Mouse (Mus musculus) limb, embryonic 11.5 days (tissue): ENCODE data around the gene Ndst4. TPM values are rescaled to one million over a fixed set of nuclear protein-coding genes. Genes with fewer than 3 reads are reported as not detected.

ENCODE experiments used
- ATAC-seq: fragments of 200-750 bp; cut with Nextera tagmentation; 2 replicates; pipeline ENCODE4 v1.8.0; 2017; ENCODE audit warnings: low read depth; ENCODE audit not compliant: insufficient number of reproducible peaks, low FRiP score, low TSS enrichment
- DNase-seq: peaks from one replicate; pipeline ENCODE4 v3.0.0-alpha.2; 2015; ENCODE audit warnings: low spot score
- H3K27ac ChIP-seq: fragments of 300-500 bp; sonication (generic); replicated peaks from 2 replicates; pipeline ENCODE4 v1.5.1; 2014; ENCODE audit warnings: low read depth, mild to moderate bottlenecking, low read length
- H3K27me3 ChIP-seq: fragments of 300-500 bp; sonication (generic); 2 replicates; pipeline ENCODE4 v1.6.1; 2014; ENCODE audit warnings: mild to moderate bottlenecking, low read length, mixed read lengths; ENCODE audit not compliant: control insufficient read depth, insufficient read depth
- H3K36me3 ChIP-seq: fragments of 300-500 bp; sonication (generic); 2 replicates; pipeline ENCODE4 v1.6.1; 2014; ENCODE audit warnings: mild to moderate bottlenecking, low read length, moderate library complexity, mixed read lengths; ENCODE audit not compliant: control insufficient read depth, insufficient read depth
- H3K4me1 ChIP-seq: fragments of 300-500 bp; sonication (generic); 2 replicates; pipeline ENCODE4 v1.6.1; 2014; ENCODE audit warnings: low read length, mixed read lengths; ENCODE audit not compliant: control insufficient read depth, insufficient read depth
- H3K4me2 ChIP-seq: fragments of 300-500 bp; sonication (generic); 2 replicates; pipeline ENCODE4 v1.6.1; 2014; ENCODE audit warnings: low read depth, mild to moderate bottlenecking, moderate library complexity; ENCODE audit not compliant: severe bottlenecking
- H3K4me3 ChIP-seq: fragments of 300-500 bp; sonication (generic); 2 replicates; pipeline ENCODE4 v1.5.1; 2014; ENCODE audit warnings: low read depth, low read length
- H3K9ac ChIP-seq: fragments of 300-500 bp; sonication (generic); 2 replicates; pipeline ENCODE4 v1.6.1; 2014; ENCODE audit warnings: mild to moderate bottlenecking, low read length
- H3K9me3 ChIP-seq: fragments of 300-500 bp; sonication (generic); 2 replicates; pipeline ENCODE4 v1.6.1; 2016; ENCODE audit warnings: low read length; ENCODE audit not compliant: control insufficient read depth
- WGBS: fragments of 180-500 bp; shearing (Covaris S2); extraction: QIAGEN DNeasy Blood & Tissue Kit; methylation state at CpG from one replicate; pipeline ENCODE4 v1.1.7; 2014; 5-methylcytosine and 5-hydroxymethylcytosine counted together
- polyA plus RNA-seq: library from polyadenylated mRNA; unstranded; fragments of >200 nt; fragmentation: Nextera tagmentation; extraction: Ambion mirVana; gene quantifications from 2 replicates; pipeline ENCODE4 v1.2.1, GENCODE M21; 2014

Ndst4 gene
- polyA plus RNA-seq, 1 experiment from 2014 or later = 0.47 TPM

DNA sequence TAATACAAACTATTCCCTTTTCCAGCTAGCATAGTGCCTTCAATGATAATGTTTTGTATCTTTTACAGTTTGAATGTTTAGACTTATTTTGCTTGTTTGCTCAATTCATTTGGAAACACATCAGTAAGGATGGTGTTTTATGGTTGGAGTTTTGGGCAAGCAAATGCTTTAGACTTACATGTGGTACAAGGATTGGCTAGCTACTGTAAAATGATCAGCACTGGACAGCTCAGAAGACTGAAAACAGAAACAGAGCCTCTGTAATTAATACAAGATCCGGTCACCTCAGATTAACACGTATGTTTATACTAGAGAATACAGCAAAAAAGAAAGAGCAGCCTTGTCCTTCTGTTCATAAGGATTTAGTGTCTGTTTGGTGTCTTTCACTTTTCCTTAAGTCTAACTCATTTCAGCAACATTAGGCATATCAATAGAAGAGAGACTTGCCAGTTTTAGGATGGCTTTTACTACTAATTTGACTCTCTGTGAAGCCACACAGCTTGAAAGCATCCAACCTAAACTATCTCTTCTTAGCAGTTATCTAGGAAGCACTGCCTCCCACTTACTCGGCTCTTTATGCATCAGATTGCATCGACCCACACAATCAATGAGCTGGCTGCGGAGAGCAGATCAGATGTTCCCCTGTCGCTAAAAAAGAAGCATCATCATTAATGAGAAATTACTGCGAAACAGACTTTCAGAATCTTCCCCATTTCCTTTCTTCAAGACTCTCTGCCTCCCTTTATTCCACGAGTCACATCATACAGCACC, 279.8 kb downstream of the Ndst4 start:
- Histone ChIP-seq H3K9ac (no peak overlapping the region), H3K27ac (no peak overlapping the region), H3K4me3 (no peak overlapping the region), H3K36me3 (no peaks in the 10 kb centered on the region), H3K27me3 (no peaks in the 10 kb centered on the region), H3K4me2 (no peak overlapping the region), H3K9me3 (no peaks in the 10 kb centered on the region), H3K4me1 (no peaks in the 10 kb centered on the region)
- WGBS = 80% methylated on average over 8 of the region's 8 CpGs
- no peak for DNase-seq
- no peak for ATAC-seq

DNA sequence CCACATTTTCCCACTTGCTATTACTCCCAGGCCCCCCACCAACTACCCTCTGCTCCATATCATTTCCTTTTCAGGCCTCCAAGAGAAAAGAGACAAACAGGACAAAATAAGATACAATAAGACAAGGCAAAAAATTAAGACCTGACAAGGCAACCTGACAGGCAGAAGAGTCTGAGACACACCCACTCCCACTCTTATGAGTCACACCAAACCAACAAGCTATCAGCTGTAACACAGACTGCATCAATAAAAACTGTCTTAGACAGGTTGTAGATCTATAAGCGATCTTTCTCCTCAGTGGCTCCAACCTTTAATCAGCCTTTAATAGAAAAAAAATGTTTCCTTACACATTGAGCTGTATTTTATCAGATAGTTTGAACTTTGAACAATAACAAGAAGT, 280.7 kb downstream of the Ndst4 start:
- 91% methylated on average over 1 of the region's 1 CpGs for WGBS
- Histone ChIP-seq H3K4me1 (no peaks in the 10 kb centered on the region), H3K4me2 (no peak overlapping the region), H3K27ac (no peak overlapping the region), H3K9ac (no peak overlapping the region), H3K4me3 (no peak overlapping the region), H3K9me3 (no peaks in the 10 kb centered on the region), H3K36me3 (no peaks in the 10 kb centered on the region), H3K27me3 (no peaks in the 10 kb centered on the region)
- DNase-seq (no peak), ATAC-seq (no peak)

DNA sequence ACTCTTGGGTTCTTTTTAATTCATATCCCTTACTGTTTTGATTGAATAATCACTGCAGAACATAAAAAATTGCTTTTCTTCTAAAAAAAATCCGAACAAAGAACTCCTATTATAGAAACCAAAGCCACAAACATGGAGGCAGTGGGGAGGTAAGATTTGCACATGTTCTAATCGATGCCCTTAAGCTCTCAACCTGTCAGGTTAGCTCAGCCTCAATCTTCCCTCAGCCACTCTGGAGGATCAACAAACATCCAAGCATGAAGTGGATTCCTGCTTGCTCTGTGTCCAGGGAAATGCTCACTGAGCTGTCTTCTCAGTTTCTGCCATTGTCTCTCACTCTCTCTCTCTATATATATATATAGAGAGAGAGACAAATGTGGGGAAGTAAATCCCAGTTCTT, 283.7 kb downstream of the Ndst4 start:
- 76% methylated on average over 2 of the region's 2 CpGs for WGBS
- Histone ChIP-seq H3K4me2 (no peak overlapping the region), H3K27me3 (no peaks in the 10 kb centered on the region), H3K9ac (no peak overlapping the region), H3K9me3 (no peaks in the 10 kb centered on the region), H3K27ac (no peak overlapping the region), H3K4me1 (no peaks in the 10 kb centered on the region), H3K36me3 (no peaks in the 10 kb centered on the region), H3K4me3 (no peak overlapping the region)
- ATAC-seq (no peak), DNase-seq (no peak)

DNA sequence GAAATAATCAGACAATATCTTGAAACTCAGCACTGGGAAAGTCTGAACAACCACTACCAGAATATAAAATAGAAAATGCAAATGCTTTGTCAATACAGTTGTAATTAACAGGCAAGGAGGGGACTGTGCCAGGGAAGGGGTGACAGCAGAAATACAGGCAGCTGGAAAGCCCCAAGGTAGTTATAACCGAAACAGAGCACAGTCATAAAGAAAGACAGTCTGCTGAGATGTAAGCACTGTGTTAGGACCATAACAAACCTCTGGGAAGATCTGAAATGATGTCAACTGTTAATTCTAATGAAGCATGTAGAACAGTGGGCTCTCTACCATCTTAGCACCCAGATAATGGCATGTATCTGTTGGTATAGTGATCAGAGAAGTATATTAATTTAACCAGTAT, 287.1 kb downstream of the Ndst4 start:
- Histone ChIP-seq H3K27ac (no peak overlapping the region), H3K36me3 (no peaks in the 10 kb centered on the region), H3K9me3 (no peaks in the 10 kb centered on the region), H3K4me3 (no peak overlapping the region), H3K9ac (no peak overlapping the region), H3K4me1 (no peaks in the 10 kb centered on the region), H3K4me2 (no peak overlapping the region), H3K27me3 (no peaks in the 10 kb centered on the region)
- no peak for DNase-seq
- ATAC-seq = no peak
- 67% methylated on average over 1 of the region's 1 CpGs for WGBS

DNA sequence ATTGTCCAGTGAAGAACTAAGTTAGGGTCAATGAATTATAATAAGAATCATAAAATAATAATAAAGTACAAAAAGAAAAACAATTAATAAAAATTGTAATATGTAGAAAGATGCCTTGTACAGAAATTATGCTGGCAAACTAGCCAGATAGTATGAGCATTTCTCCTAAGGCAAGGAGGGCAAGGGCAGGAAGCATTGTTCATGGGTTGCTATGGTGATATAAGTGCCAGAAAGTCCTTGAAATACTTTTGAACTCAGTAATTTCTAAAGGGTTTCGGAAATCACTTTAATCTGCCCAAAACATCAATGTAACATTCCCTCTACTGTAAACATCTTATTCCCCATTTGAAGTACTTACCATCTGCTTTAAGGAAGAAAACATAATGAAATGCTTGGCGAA, 319.1 kb downstream of the Ndst4 start:
- H3K36me3 ChIP-seq = no peaks in the 10 kb centered on the region
- H3K9me3 ChIP-seq = no peaks in the 10 kb centered on the region
- WGBS = 91% methylated on average over 2 of the region's 2 CpGs
- DNase-seq (no peak), ATAC-seq (no peak)
- no peak overlapping the region for H3K27ac ChIP-seq
- H3K9ac ChIP-seq = no peak overlapping the region
- H3K4me2 ChIP-seq = no peak overlapping the region
- no peak overlapping the region for H3K4me3 ChIP-seq
- peaks cover 3% of the 10 kb centered on the region; the same call in 1 of the 2 replicates for H3K4me1 ChIP-seq
- no peaks in the 10 kb centered on the region for H3K27me3 ChIP-seq

DNA sequence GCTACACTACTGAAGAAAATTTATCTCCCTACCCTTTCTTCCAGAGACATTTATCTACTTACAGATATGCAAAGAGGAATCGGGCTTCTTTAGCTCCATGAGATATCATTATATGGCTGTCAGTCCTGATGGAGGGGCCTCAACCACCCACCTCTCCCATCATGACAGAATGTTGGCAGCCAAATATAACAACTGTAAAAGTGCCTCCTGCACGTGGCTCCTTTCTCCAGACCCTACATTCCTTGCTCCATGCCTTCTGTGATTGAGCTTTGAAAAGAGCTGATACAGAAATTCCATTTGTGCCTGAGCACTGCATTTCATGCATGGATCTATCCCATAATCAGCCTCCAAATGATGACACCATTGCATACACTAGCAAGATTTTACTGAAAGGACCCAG, 331.1 kb downstream of the Ndst4 start:
- no peak overlapping the region for H3K4me3 ChIP-seq
- no peaks in the 10 kb centered on the region for H3K4me1 ChIP-seq
- H3K9me3 ChIP-seq = no peaks in the 10 kb centered on the region
- H3K27ac ChIP-seq = no peak overlapping the region
- no peak overlapping the region for H3K9ac ChIP-seq
- H3K36me3 ChIP-seq = no peaks in the 10 kb centered on the region
- H3K4me2 ChIP-seq = no peak overlapping the region
- DNase-seq = no peak
- ATAC-seq = no peak
- WGBS = 86% methylated on average over 2 of the region's 2 CpGs
- H3K27me3 ChIP-seq = no peaks in the 10 kb centered on the region

DNA sequence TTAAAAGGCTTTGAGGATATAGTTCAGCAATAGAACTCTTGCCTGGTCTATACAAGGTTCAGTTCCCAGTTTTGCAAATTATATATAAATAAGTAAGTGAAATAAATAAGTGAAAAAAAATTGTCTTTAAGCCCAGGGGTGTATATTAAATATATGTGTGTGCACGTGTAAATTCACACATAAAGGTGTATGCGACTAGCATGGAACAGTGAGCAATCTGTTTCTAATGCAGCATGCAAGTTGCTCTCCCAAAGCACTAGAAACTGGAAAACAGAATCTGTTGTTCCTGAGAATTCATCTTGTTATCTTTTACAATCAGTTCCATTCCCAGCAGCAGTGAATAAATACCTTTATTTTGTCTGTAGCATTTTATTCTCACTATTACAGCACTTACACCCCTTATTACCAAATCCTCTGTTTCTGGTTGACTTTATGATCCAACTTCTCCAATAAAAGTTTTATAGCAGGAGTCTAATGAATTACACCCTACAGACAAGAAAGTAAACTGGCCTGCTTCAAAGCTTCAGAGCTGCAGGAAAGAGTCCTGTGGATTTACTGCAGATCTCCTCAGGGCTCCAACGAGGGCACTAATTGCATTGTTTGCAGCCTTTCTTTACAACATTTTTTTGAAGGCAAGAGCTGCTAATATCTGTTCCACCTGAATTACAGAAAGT, 340.7 kb downstream of the Ndst4 start:
- no peak overlapping the region for H3K27ac ChIP-seq
- no peak overlapping the region for H3K4me3 ChIP-seq
- no peak overlapping the region for H3K9ac ChIP-seq
- peaks cover 2% of the 10 kb centered on the region; the same call in 1 of the 2 replicates for H3K4me1 ChIP-seq
- H3K4me2 ChIP-seq = no peak overlapping the region; the same call in 1 of the 2 replicates
- ATAC-seq (peak; percentile 76), DNase-seq (peak; percentile 39)
- H3K36me3 ChIP-seq = no peaks in the 10 kb centered on the region
- H3K27me3 ChIP-seq = no peaks in the 10 kb centered on the region
- H3K9me3 ChIP-seq = no peaks in the 10 kb centered on the region
- WGBS = 16% methylated on average over 3 of the region's 3 CpGs

DNA sequence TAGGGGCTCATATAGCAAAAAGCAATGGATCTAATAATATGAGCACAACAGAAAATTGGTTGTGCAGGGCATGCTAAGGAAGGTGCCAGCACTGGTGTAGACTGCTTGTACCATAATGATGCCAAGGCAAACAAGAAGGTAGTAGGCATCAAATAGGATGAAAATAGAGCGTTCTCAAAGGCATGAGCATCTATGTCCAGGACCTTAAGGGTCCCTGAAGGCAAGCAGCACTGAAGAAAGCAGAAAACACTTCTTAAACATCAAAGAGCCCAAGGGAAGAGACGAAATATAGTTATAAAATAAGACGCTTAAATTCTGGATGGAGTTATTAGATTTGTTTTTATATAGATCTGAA, 341.2 kb downstream of the Ndst4 start:
- Histone ChIP-seq H3K27ac (no peak overlapping the region), H3K4me3 (no peak overlapping the region), H3K9ac (no peak overlapping the region), H3K4me2 (peak overlapping the region; percentile 12; the same call in 1 of the 2 replicates), H3K36me3 (no peaks in the 10 kb centered on the region), H3K4me1 (peaks cover 2% of the 10 kb centered on the region; the same call in 1 of the 2 replicates), H3K27me3 (no peaks in the 10 kb centered on the region), H3K9me3 (no peaks in the 10 kb centered on the region)
- 35% methylated on average over 3 of the region's 3 CpGs for WGBS
- DNase-seq (no peak), ATAC-seq (peak; percentile 51; the same call in 1 of the 2 replicates)
